Mouse (Mus musculus) heart, postnatal 0 days (tissue): ENCODE results near the gene Psmd9.

ENCODE experiments used
- CTCF ChIP-seq: IDR thresholded peaks from 2 replicates; pipeline ENCODE4 v1.5.1; 2016; ENCODE audit warnings: antibody characterized with exemption, control low read depth, low read depth
- EP300 ChIP-seq: IDR thresholded peaks from 2 replicates; pipeline ENCODE4 v1.6.1; 2016; ENCODE audit warnings: antibody characterized with exemption, low read depth

GRCm38 (mm10) chr5:123141555-123142160, 27.6 kb upstream of the Psmd9 start:
- TF ChIP-seq CTCF (no peak), EP300 (no peak)
